Mouse (Mus musculus): ENCODE data around the gene Dnajb11. TPM values are rescaled to one million over a fixed set of nuclear protein-coding genes. Genes with fewer than 3 reads are reported as not detected.
A peak's percentile ranks its signal among the peaks of the same experiment; 100 is the strongest.

Gene Dnajb11
- polyA plus RNA-seq, 1 experiment from 2014 or later = 108 TPM

DNA sequence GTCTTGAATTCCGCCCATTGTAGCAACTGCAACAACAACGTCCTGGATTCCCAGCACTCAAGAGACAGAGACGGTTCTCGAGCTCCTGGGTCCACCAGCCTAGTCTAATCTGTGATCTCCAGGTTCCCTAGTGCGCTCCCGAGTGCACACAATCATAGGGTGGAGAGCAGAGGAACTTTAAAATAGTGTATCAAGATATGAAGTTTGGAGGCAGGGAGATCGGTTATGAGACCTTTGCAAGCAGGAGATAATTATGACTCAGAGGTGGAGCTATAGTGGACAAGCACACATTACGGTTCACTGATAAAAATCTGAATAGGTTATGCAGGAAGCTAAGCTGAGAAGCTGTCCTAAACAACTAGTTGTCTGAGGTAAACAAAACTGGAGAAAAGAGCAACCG lies 872 bp upstream of the Dnajb11 start:
- peak overlapping the region; percentile 83 for H3K27ac ChIP-seq
- H3K4me2 ChIP-seq (ENCODE audit: low read length) = peak overlapping the region; percentile 70
- no peaks in the 10 kb centered on the region for H3K9me3 ChIP-seq (replicated peaks; ENCODE audit: low read length)
- H3K9ac ChIP-seq (ENCODE audit: low read depth, low read length) = peak overlapping the region; percentile 66
- no peak for TF ChIP-seq CTCF (IDR thresholded peaks at IDR 0.05; ENCODE audit: low read depth)
- H3K27me3 ChIP-seq (ENCODE audit: insufficient read depth, low read length) = no peaks in the 10 kb centered on the region
- DNase-seq (ENCODE audit: low spot score) = peak; percentile 10
- no peak for ATAC-seq (replicated peaks; ENCODE audit: low FRiP score, low read depth)
- WGBS = 10% methylated on average over 9 of the region's 9 CpGs
- peak overlapping the region; percentile 96 for H3K4me3 ChIP-seq (replicated peaks; ENCODE audit: low read depth, low read length)
- H3K4me1 ChIP-seq (replicated peaks; ENCODE audit: insufficient read depth, low read length) = peaks cover 7% of the 10 kb centered on the region
- 0 out of 2 replicates have a peak, but pooled peaks cover 5% of the 10 kb centered on the region for H3K36me3 ChIP-seq (ENCODE audit: insufficient read depth, low read length)

DNA sequence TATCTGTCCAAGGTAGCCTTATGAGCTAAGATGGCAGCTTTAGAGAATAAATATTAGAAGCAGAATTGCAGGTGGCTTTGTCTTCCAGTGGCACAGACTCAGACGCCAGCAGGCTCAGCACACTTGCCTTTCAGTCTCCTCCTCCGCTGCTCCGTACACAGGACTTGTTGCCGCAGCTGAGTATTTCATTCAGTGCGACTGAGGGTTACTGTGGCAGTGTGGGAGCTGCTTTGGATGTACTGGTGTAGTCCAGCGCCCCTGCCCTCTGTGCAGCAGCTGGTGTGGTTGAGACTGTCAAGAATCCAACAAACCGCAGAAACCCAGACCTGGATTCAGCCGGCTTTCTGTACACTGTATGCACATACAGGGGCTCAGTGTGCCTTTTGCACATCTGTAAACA lies 14.8 kb downstream of the Dnajb11 start:
- Histone ChIP-seq H3K4me3 (replicated peaks; ENCODE audit: low read depth, low read length) (no peak overlapping the region), H3K27ac (no peak overlapping the region), H3K4me2 (ENCODE audit: low read length) (no peak overlapping the region), H3K9me3 (replicated peaks; ENCODE audit: low read length) (no peaks in the 10 kb centered on the region), H3K9ac (ENCODE audit: low read depth, low read length) (no peak overlapping the region), H3K27me3 (ENCODE audit: insufficient read depth, low read length) (no peaks in the 10 kb centered on the region), H3K4me1 (replicated peaks; ENCODE audit: insufficient read depth, low read length) (no peaks in the 10 kb centered on the region), H3K36me3 (ENCODE audit: insufficient read depth, low read length) (peaks cover 45% of the 10 kb centered on the region)
- no peak for TF ChIP-seq CTCF (IDR thresholded peaks at IDR 0.05; ENCODE audit: low read depth)
- DNase-seq (ENCODE audit: low spot score) (no peak), ATAC-seq (replicated peaks; ENCODE audit: low FRiP score, low read depth) (no peak)
- 90% methylated on average over 8 of the region's 8 CpGs for WGBS

DNA sequence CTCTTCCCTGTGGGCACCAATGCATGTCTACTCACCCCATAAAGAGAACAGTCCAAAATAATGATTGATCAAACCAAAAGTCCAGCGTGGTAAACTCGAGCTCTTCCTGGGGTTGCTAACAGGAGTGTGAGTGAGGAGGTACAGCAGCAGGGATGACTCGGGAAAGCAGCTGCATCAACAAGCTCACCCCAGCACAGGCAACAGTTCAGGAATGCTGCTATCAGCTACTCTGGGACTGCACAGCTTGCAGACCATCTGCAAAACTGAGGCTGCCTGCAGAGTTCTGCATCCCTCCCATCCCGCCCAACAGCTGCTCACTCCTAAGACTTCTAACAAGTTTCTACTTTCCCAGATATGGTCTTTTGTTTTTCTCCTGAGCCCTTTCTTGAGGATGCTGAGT lies 15.7 kb downstream of the Dnajb11 start:
- Histone ChIP-seq H3K9me3 (replicated peaks; ENCODE audit: low read length) (no peaks in the 10 kb centered on the region), H3K4me2 (ENCODE audit: low read length) (no peak overlapping the region), H3K36me3 (ENCODE audit: insufficient read depth, low read length) (peaks cover 38% of the 10 kb centered on the region), H3K4me1 (replicated peaks; ENCODE audit: insufficient read depth, low read length) (no peaks in the 10 kb centered on the region), H3K4me3 (replicated peaks; ENCODE audit: low read depth, low read length) (no peak overlapping the region), H3K27me3 (ENCODE audit: insufficient read depth, low read length) (no peaks in the 10 kb centered on the region), H3K9ac (ENCODE audit: low read depth, low read length) (no peak overlapping the region), H3K27ac (no peak overlapping the region)
- no peak for ATAC-seq (replicated peaks; ENCODE audit: low FRiP score, low read depth)
- TF ChIP-seq CTCF (IDR thresholded peaks at IDR 0.05; ENCODE audit: low read depth) = no peak
- WGBS = 83% methylated on average over 4 of the region's 4 CpGs
- DNase-seq (ENCODE audit: low spot score) = no peak

DNA sequence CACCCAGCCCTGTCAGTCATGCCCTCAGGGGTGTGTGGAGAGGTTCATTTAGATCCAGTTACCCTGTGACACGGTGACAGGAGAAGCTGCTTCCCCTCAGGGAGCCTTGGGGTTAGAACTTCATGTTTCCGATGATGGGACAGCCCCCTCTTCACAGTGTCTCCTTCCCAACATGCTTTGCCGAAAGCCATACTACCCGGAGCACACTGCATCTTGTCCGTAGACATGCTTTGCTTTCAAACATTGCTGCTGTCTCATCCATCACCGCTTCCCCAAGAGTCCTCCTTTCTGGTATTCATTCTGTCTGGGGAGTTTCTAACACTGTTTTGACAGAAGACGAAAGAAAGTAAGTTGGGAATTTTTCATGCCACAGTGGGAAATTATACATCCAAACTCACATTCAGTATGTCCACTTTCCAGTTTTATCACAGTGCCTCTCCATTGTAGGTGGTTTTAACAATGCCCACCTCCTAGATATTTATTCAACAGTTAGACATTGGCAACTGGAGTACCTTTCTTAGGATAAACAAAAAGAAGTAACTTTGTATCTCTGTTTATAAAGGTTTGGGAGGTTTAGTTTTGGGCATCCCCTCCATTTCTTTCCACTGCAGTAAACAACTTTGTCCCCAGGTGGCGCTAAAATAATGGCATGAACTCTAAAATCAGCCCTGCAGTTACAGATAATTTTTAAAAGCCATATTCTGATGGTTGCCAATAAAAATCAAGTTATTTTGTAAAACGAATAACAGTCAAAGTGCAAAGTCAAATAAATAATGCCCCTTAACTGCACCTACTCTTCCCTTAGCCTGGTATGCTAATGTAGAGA lies 18.8 kb downstream of the Dnajb11 start:
- Histone ChIP-seq H3K36me3 (ENCODE audit: insufficient read depth, low read length) (peaks cover 9% of the 10 kb centered on the region), H3K4me3 (replicated peaks; ENCODE audit: low read depth, low read length) (no peak overlapping the region), H3K4me1 (replicated peaks; ENCODE audit: insufficient read depth, low read length) (no peaks in the 10 kb centered on the region), H3K9ac (ENCODE audit: low read depth, low read length) (no peak overlapping the region), H3K27me3 (ENCODE audit: insufficient read depth, low read length) (no peaks in the 10 kb centered on the region), H3K27ac (no peak overlapping the region), H3K4me2 (ENCODE audit: low read length) (no peak overlapping the region), H3K9me3 (replicated peaks; ENCODE audit: low read length) (no peaks in the 10 kb centered on the region)
- peak; percentile 85 for TF ChIP-seq CTCF (IDR thresholded peaks at IDR 0.05; ENCODE audit: low read depth)
- WGBS = 51% methylated on average over 9 of the region's 9 CpGs
- ATAC-seq (replicated peaks; ENCODE audit: low FRiP score, low read depth) (no peak), DNase-seq (ENCODE audit: low spot score) (peak; percentile 62)

DNA sequence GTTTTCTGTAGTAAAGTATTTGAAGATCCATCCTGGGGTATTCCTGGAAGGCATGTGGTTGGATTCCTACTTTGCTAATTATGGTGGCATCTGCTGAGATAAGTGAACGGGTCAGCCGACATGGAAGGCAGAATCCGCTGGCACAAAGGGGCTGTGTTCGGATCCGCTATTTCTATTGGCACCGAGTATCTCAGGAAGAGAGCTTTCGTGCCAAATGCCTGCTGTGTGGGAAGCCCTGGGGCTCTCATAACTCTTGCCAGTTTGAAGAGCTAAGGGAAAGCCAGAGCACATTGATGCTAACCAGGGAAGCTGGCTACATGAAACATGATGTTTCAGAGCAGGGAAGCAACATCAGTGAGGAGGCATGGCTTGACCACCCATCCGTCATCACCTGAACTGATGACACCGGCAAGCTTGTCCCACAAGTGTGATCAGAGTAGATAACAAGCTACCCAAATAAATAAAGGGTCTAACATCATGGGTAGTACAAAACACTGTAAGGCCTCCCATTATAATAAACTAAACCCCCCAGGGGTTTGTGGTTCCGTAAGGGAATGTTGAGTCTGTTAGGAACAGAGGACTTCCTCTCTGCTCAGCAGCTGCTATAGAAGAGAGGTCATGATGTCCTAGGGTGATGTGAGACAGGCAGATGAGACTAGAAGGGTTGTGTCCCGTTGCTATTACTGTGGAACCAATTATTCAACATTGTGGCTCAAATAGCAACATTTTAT lies 20.2 kb downstream of the Dnajb11 start:
- TF ChIP-seq CTCF (IDR thresholded peaks at IDR 0.05; ENCODE audit: low read depth) = no peak
- H3K9me3 ChIP-seq (replicated peaks; ENCODE audit: low read length) = no peaks in the 10 kb centered on the region
- 78% methylated on average over 11 of the region's 11 CpGs for WGBS
- no peak overlapping the region for H3K27ac ChIP-seq
- ATAC-seq (replicated peaks; ENCODE audit: low FRiP score, low read depth) (no peak), DNase-seq (ENCODE audit: low spot score) (no peak)
- 0 out of 2 replicates have a peak, but pooled peaks cover 2% of the 10 kb centered on the region for H3K36me3 ChIP-seq (ENCODE audit: insufficient read depth, low read length)
- H3K4me1 ChIP-seq (replicated peaks; ENCODE audit: insufficient read depth, low read length) = no peaks in the 10 kb centered on the region
- H3K27me3 ChIP-seq (ENCODE audit: insufficient read depth, low read length) = no peaks in the 10 kb centered on the region
- no peak overlapping the region for H3K4me2 ChIP-seq (ENCODE audit: low read length)
- no peak overlapping the region for H3K9ac ChIP-seq (ENCODE audit: low read depth, low read length)
- no peak overlapping the region for H3K4me3 ChIP-seq (replicated peaks; ENCODE audit: low read depth, low read length)

DNA sequence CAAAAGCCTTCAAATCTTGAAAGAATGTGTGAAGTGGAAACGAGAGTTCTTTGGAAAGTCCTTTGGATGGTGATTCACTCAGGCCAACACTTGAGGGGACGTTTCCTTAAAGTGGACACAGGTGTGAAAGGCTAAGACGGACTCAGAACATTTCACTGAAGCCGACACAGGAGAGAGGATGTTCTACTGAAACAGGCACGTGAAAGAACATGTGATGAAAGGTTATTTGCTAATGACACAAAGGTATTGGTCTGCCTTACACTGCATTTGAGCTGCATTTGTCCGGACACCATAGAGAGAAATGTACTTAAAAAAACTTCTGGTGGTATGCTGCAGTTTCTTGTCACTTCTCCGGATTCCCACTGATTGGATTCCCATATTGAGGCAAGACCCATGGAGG lies 21.1 kb downstream of the Dnajb11 start:
- Histone ChIP-seq H3K4me2 (ENCODE audit: low read length) (no peak overlapping the region), H3K9ac (ENCODE audit: low read depth, low read length) (no peak overlapping the region), H3K27ac (no peak overlapping the region), H3K4me3 (replicated peaks; ENCODE audit: low read depth, low read length) (no peak overlapping the region), H3K27me3 (ENCODE audit: insufficient read depth, low read length) (no peaks in the 10 kb centered on the region), H3K36me3 (ENCODE audit: insufficient read depth, low read length) (no peaks in the 10 kb centered on the region), H3K4me1 (replicated peaks; ENCODE audit: insufficient read depth, low read length) (no peaks in the 10 kb centered on the region), H3K9me3 (replicated peaks; ENCODE audit: low read length) (no peaks in the 10 kb centered on the region)
- ATAC-seq (replicated peaks; ENCODE audit: low FRiP score, low read depth) = no peak
- 74% methylated on average over 7 of the region's 7 CpGs for WGBS
- no peak for TF ChIP-seq CTCF (IDR thresholded peaks at IDR 0.05; ENCODE audit: low read depth)
- DNase-seq (ENCODE audit: low spot score) = no peak

Data from kidney, postnatal 0 days (tissue).